Mouse (Mus musculus): ENCODE measurements around the gene Rfx4. TPM values are rescaled to one million over a fixed set of nuclear protein-coding genes. Genes with fewer than 3 reads are reported as not detected.

Gene Rfx4
- polyA plus RNA-seq, 1 experiment from 2014 or later, result 23.0 TPM

DNA sequence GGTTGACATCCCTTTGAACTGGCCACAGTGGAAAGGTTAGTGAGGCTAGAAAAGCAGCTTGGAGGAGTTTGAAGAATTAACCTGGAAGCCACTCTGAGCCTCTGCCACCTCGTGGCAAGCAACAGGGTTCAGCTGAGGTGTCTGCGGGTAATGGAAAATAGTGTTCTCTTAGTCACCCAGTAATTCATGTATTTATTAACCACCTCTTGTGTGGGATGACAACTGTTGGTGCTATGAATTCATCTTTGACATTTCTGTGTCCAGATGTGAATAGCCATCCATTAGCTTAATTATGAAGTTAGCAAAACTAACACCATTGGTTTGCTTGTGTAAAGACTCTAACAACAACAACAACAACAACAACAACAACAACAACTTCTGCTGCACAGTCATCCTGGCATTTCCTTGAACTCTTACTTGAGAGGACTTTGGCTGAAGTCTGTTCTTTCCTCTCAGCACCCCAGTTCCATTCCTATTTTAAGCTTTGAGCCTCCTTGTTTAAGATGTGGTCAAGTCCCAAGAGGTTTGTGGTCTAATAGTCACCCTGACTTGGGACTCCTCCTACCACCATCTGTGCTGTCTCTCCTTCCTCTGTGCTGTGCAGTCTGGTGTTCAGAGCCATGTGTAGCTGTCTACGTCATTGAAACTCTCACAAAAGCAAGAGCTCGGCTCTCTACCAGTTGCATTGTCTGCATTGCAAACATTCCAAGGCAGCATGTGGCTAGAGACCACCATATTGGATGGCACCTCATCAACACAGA lies 60.0 kb downstream of the Rfx4 start:
- ATAC-seq (ENCODE audit: low FRiP score), result no peak
- no peaks in the 10 kb centered on the region for H3K36me3 ChIP-seq (replicated peaks; ENCODE audit: control insufficient read depth, insufficient read depth)
- H3K4me3 ChIP-seq (replicated peaks; ENCODE audit: low read length), result no peak overlapping the region
- no peak for DNase-seq (ENCODE audit: low spot score)
- WGBS, result 57% methylated on average over 4 of the region's 4 CpGs
- no peaks in the 10 kb centered on the region for H3K9me3 ChIP-seq (ENCODE audit: control insufficient read depth, low read length)
- H3K27me3 ChIP-seq (ENCODE audit: control insufficient read depth, insufficient read depth, low read length), result no peaks in the 10 kb centered on the region
- H3K4me1 ChIP-seq (replicated peaks; ENCODE audit: control insufficient read depth, insufficient read depth, low read length), result 0 out of 2 replicates have a peak, but pooled peaks cover 7% of the 10 kb centered on the region
- no peak overlapping the region for H3K27ac ChIP-seq
- no peak overlapping the region for H3K4me2 ChIP-seq (replicated peaks)
- no peak overlapping the region for H3K9ac ChIP-seq

DNA sequence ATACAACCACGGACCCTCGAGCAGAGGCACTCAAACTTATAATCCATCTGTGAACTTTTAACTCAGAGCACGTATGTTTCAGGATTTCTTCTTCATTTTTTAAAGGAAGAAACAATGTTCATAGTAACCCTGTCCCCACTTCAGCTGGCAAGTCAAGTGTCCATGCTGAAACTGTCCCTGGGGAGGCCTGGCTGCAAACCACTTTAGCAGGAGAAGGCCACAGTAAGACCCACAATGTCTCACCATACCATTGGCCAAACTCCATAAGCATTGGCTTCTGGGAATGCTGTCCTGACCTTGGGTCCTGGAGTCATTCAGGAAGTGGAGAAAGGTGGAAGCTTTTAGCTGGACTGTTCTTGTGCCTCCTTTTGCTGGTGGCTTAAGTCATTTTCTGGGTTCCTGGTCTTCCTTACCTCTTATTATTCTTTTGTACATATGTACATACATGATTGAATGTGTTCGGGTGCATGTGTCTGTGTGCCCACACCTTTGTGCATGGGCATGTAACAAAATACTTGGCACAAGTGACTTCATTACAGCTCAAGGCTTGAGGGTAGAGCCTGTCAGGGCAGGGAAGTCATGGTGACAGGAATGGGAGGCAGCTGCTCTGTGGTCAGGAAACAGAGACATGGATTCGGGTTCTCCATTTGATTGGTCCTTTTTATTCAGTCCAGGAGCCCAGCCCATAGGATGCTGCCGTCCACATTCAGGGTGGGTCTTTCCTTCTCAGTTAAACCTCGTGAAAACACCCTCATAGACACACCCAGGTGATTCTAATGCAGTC lies 61.4 kb downstream of the Rfx4 start:
- WGBS, result 90% methylated on average over 7 of the region's 7 CpGs
- no peak for DNase-seq (ENCODE audit: low spot score)
- Histone ChIP-seq H3K4me3 (replicated peaks; ENCODE audit: low read length) (no peak overlapping the region), H3K4me1 (replicated peaks; ENCODE audit: control insufficient read depth, insufficient read depth, low read length) (no peaks in the 10 kb centered on the region), H3K9ac (no peak overlapping the region), H3K9me3 (ENCODE audit: control insufficient read depth, low read length) (no peaks in the 10 kb centered on the region), H3K4me2 (replicated peaks) (no peak overlapping the region), H3K27ac (no peak overlapping the region), H3K36me3 (replicated peaks; ENCODE audit: control insufficient read depth, insufficient read depth) (no peaks in the 10 kb centered on the region), H3K27me3 (ENCODE audit: control insufficient read depth, insufficient read depth, low read length) (no peaks in the 10 kb centered on the region)
- no peak for ATAC-seq (ENCODE audit: low FRiP score)

DNA sequence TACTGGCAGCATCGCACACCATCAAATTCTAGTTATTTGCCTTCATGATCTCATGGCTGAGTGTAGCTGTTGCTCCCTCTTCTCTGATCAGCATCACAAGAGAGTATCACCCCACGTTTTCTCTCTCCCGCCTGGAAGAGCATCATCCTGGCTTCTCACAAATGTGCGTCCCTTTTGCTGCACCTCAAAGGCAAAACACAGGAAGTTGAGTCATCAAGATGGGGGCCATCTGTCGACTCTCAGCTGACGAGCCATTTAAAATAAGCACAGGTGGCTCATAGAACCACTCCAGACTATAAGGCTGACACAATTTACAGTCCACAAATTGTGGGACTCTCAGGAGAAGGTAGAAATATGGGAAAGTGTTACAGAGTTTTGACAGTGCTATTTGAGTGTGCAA lies 63.8 kb downstream of the Rfx4 start:
- H3K4me1 ChIP-seq (replicated peaks; ENCODE audit: control insufficient read depth, insufficient read depth, low read length), result peaks cover 15% of the 10 kb centered on the region

DNA sequence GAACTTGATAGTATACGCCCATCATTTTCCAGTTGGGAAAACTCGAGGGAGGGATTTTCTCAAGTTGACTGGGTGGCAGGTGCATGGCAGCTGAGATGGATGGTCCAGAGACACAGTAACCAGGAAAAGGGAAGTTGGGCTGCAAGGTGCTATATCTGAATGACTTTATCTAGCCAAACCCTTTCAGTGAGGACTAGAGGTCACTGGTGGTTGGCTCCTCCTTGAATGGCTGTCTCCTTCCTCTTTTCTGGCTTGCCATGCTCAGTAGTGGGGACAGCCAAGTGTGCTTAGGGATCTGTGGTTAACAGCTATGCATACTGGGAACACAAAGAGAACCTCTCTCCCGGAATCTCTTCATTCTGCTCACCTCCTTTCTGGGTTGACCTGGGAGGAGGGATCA lies 64.4 kb downstream of the Rfx4 start:
- 60% methylated on average over 3 of the region's 3 CpGs for WGBS
- Histone ChIP-seq H3K27ac (no peak overlapping the region), H3K9me3 (ENCODE audit: control insufficient read depth, low read length) (no peaks in the 10 kb centered on the region), H3K9ac (no peak overlapping the region), H3K36me3 (replicated peaks; ENCODE audit: control insufficient read depth, insufficient read depth) (no peaks in the 10 kb centered on the region), H3K4me2 (replicated peaks) (no peak overlapping the region), H3K27me3 (ENCODE audit: control insufficient read depth, insufficient read depth, low read length) (no peaks in the 10 kb centered on the region), H3K4me1 (replicated peaks; ENCODE audit: control insufficient read depth, insufficient read depth, low read length) (peaks cover 15% of the 10 kb centered on the region), H3K4me3 (replicated peaks; ENCODE audit: low read length) (no peak overlapping the region)
- DNase-seq (ENCODE audit: low spot score) (no peak), ATAC-seq (ENCODE audit: low FRiP score) (no peak)

More for the DNA sequence above, 63.8 kb downstream of the Rfx4 start:
- Histone ChIP-seq H3K4me3 (replicated peaks; ENCODE audit: low read length) (no peak overlapping the region), H3K27me3 (ENCODE audit: control insufficient read depth, insufficient read depth, low read length) (no peaks in the 10 kb centered on the region), H3K36me3 (replicated peaks; ENCODE audit: control insufficient read depth, insufficient read depth) (no peaks in the 10 kb centered on the region), H3K9me3 (ENCODE audit: control insufficient read depth, low read length) (no peaks in the 10 kb centered on the region), H3K4me2 (replicated peaks) (no peak overlapping the region), H3K27ac (no peak overlapping the region), H3K9ac (no peak overlapping the region)
- WGBS, result 71% methylated on average over 6 of the region's 6 CpGs
- DNase-seq (ENCODE audit: low spot score), result no peak
- no peak for ATAC-seq (ENCODE audit: low FRiP score)

DNA sequence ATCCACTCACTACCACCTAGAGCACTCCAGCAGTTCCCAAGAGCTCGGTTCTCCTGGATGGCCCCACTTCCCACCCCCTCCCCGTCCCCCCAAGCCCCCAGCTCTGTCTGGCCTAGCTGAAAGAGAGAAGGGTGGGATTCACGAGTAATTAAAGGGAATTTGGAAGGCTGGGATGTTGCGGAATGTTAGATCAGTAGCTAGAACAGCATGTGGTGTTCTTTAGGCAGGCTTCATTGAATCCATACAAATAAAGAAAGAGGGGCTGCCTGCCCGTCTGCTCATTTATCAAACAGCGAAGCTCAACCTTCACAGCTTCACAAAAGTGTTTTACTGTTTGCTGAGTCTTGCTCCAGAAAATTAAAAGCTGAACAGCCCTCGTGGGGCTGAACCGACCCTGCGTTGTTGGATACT lies 66.9 kb downstream of the Rfx4 start:
- Histone ChIP-seq H3K4me1 (replicated peaks; ENCODE audit: control insufficient read depth, insufficient read depth, low read length) (peaks cover 22% of the 10 kb centered on the region), H3K9me3 (ENCODE audit: control insufficient read depth, low read length) (no peaks in the 10 kb centered on the region), H3K36me3 (replicated peaks; ENCODE audit: control insufficient read depth, insufficient read depth) (no peaks in the 10 kb centered on the region), H3K4me2 (replicated peaks) (peak overlapping the region; percentile 22; the same call in 1 of the 2 replicates), H3K9ac (no peak overlapping the region), H3K4me3 (replicated peaks; ENCODE audit: low read length) (no peak overlapping the region), H3K27ac (peak overlapping the region; percentile 32), H3K27me3 (ENCODE audit: control insufficient read depth, insufficient read depth, low read length) (no peaks in the 10 kb centered on the region)
- ATAC-seq (ENCODE audit: low FRiP score), result peak; percentile 61
- 6% methylated on average over 9 of the region's 9 CpGs for WGBS
- DNase-seq (ENCODE audit: low spot score), result no peak

DNA sequence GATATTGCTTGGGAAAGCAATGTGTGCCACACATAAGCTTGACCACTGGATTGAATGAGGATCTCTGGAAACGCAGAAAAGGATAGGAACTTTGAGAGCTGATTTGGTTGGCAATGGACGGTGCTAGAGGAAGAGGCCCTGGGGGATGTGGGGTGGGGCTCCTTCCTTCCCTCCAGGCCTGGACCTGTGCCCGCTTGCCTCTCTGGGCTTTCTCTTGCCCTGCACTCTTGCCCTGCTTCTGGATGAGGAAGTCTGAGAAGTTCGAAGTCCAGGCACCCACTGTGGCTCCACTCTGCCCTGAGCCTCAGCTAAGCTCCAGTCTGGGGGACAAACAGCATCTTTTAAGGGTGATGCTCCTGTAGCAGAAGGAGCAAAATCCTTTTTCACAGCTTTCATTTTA lies 67.8 kb downstream of the Rfx4 start:
- Histone ChIP-seq H3K4me1 (replicated peaks; ENCODE audit: control insufficient read depth, insufficient read depth, low read length) (peaks cover 22% of the 10 kb centered on the region), H3K36me3 (replicated peaks; ENCODE audit: control insufficient read depth, insufficient read depth) (no peaks in the 10 kb centered on the region), H3K9ac (no peak overlapping the region), H3K4me3 (replicated peaks; ENCODE audit: low read length) (no peak overlapping the region), H3K27me3 (ENCODE audit: control insufficient read depth, insufficient read depth, low read length) (no peaks in the 10 kb centered on the region), H3K27ac (0 out of 2 replicates have a peak overlapping the region, but pooled peaks have one; percentile 32), H3K9me3 (ENCODE audit: control insufficient read depth, low read length) (no peaks in the 10 kb centered on the region), H3K4me2 (replicated peaks) (no peak overlapping the region)
- DNase-seq (ENCODE audit: low spot score), result no peak
- ATAC-seq (ENCODE audit: low FRiP score), result no peak
- WGBS, result 31% methylated on average over 4 of the region's 4 CpGs

DNA sequence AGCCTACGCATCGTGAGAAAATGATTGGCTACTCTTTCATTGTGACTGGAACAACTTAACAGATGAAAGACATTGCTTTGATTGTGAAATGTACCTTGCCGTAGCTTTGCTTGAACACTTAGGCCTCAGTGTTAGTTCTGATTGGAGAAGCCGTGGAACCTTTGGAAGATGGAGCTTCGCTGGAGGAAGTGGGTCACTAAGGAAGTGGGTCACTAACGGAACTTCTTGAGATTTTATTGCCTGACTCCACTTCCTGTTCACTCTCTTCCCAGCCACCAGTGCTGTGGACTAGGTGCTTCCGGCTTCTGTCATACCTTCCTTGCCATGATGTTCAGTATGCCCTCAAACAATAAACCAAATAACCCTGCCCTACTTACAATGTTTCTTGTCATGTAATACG lies 73.1 kb downstream of the Rfx4 start:
- Histone ChIP-seq H3K9me3 (ENCODE audit: control insufficient read depth, low read length) (no peaks in the 10 kb centered on the region), H3K27ac (no peak overlapping the region), H3K9ac (no peak overlapping the region), H3K27me3 (ENCODE audit: control insufficient read depth, insufficient read depth, low read length) (no peaks in the 10 kb centered on the region), H3K4me3 (replicated peaks; ENCODE audit: low read length) (no peak overlapping the region), H3K4me2 (replicated peaks) (no peak overlapping the region), H3K4me1 (replicated peaks; ENCODE audit: control insufficient read depth, insufficient read depth, low read length) (peaks cover 7% of the 10 kb centered on the region; the same call in 1 of the 2 replicates), H3K36me3 (replicated peaks; ENCODE audit: control insufficient read depth, insufficient read depth) (no peaks in the 10 kb centered on the region)
- DNase-seq (ENCODE audit: low spot score), result no peak
- ATAC-seq (ENCODE audit: low FRiP score), result no peak
- WGBS, result 89% methylated on average over 8 of the region's 8 CpGs

DNA sequence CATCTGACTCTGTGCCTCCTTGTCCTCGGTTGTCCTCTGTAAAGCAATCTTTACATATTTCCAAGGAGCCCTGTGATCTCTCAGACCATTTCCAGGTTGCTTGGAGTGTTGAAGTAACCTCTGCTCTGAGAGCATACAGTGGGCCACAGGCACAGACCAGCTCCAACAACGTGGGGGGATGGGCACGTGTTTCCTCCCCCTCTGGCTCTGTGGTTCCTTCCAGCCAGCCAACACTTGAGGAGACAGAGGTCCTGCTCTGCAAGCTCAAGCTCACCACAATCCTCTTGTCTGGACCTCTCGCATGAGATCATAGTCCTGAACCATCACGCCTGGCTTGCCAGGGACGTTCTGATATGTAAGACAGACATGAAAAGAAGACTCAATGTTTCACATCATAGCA lies 79.7 kb downstream of the Rfx4 start:
- Histone ChIP-seq H3K27me3 (ENCODE audit: control insufficient read depth, insufficient read depth, low read length) (no peaks in the 10 kb centered on the region), H3K36me3 (replicated peaks; ENCODE audit: control insufficient read depth, insufficient read depth) (no peaks in the 10 kb centered on the region), H3K9ac (no peak overlapping the region), H3K4me2 (replicated peaks) (no peak overlapping the region), H3K9me3 (ENCODE audit: control insufficient read depth, low read length) (no peaks in the 10 kb centered on the region), H3K4me3 (replicated peaks; ENCODE audit: low read length) (no peak overlapping the region), H3K4me1 (replicated peaks; ENCODE audit: control insufficient read depth, insufficient read depth, low read length) (no peaks in the 10 kb centered on the region), H3K27ac (no peak overlapping the region)
- ATAC-seq (ENCODE audit: low FRiP score) (no peak), DNase-seq (ENCODE audit: low spot score) (no peak)
- 73% methylated on average over 6 of the region's 6 CpGs for WGBS

DNA sequence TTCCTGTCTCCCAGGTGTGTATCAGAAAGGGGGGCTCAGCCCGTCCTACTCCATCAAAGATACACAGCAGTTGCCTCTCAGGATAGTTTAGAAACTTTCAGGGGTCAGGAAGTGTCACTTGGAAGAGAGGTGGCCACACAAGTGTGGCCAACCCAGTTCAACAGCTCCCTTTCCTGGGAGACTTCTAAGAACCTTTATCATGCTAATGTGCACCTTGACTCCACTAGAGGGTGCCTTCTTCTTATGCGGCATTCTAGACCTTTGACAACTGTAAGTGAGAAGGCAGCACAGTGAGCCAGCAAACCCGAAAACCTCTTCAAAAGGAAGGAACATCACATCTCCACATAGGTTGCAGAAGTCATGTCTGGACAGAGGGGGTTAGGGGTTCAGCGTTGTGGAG lies 80.2 kb downstream of the Rfx4 start:
- 40% methylated on average over 4 of the region's 4 CpGs for WGBS

More for the DNA sequence above, 80.2 kb downstream of the Rfx4 start:
- H3K9me3 ChIP-seq (ENCODE audit: control insufficient read depth, low read length), result no peaks in the 10 kb centered on the region
- H3K9ac ChIP-seq, result no peak overlapping the region
- no peak overlapping the region for H3K4me2 ChIP-seq (replicated peaks)
- no peak overlapping the region for H3K27ac ChIP-seq
- ATAC-seq (ENCODE audit: low FRiP score) (no peak), DNase-seq (ENCODE audit: low spot score) (no peak)
- no peaks in the 10 kb centered on the region for H3K4me1 ChIP-seq (replicated peaks; ENCODE audit: control insufficient read depth, insufficient read depth, low read length)
- H3K4me3 ChIP-seq (replicated peaks; ENCODE audit: low read length), result no peak overlapping the region
- no peaks in the 10 kb centered on the region for H3K36me3 ChIP-seq (replicated peaks; ENCODE audit: control insufficient read depth, insufficient read depth)
- no peaks in the 10 kb centered on the region for H3K27me3 ChIP-seq (ENCODE audit: control insufficient read depth, insufficient read depth, low read length)
